Mouse (Mus musculus) heart, postnatal 0 days (tissue): ENCODE data around the gene Bcar3.

Source experiments
- CTCF ChIP-seq: IDR thresholded peaks from 2 replicates; pipeline ENCODE4 v1.5.1; 2016; ENCODE audit warnings: antibody characterized with exemption, control low read depth, low read depth
- EP300 ChIP-seq: IDR thresholded peaks from 2 replicates; pipeline ENCODE4 v1.6.1; 2016; ENCODE audit warnings: antibody characterized with exemption, low read depth

GRCm38 (mm10) chr3:122288613-122289195 is 5.2 kb upstream of the Bcar3 start:
- TF ChIP-seq CTCF (no peak), EP300 (no peak)
